Mouse (Mus musculus) telencephalon, adult 2 months (tissue): ENCODE results near the gene Scaf8.

Experiments used
- DNase-seq: peaks from one replicate; pipeline ENCODE4 v3.0.0-alpha.2; 2011; ENCODE audit warnings: low read depth, low spot score

Gene Scaf8

DNA sequence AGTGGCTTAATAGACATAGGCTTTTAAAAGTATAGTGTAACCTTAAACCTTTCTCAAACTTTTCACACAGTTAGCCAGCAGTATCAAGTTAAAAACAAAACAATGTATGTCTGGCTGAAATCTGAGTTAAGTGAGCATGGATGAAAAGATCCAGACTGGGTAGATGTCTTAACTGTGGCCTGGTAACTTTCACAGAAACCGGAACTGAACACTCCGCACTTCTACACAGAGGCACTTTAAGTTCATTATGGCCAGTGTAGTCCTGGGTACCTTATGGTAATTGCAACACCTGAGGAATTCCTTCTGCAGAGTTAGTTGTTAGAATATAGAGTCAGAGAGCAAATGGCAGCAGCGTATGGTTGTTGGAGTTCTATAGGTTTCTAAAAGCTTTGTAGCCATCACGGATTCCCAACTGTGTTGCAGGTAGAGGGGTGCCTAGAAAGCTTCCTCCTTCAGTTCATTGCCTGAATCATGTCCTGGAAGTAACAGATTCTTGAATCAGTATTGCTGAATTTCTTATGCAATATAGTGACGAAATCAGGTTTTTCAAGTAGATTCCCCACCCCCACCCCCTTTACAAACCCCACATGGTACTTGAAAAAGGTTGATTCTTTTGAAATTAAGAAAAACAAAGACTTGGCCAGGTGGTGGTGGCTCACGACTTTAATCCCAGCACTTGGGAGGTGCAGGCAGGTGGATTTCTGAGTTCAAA, 92.9 kb downstream of the Scaf8 start:
- no peak for DNase-seq

DNA sequence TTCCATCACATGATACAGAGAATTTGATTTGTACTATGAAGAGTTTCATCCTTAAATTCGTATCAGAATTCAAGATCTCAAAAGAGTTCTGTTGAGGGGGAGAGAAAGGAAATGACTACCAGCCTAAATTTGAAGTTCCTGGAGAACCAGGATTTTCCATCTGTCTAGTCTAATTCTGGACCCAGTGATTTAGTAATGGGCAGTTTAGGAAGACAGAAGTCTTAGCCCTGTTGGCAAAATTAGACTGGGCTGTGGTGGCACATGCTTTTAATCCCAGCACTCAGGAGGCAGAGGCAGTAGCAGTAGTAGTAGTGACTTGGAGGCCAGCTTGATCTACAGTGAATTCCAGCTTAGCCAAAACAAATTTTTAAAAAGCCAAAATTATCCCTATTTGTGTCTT, 93.7 kb downstream of the Scaf8 start:
- DNase-seq: peak; percentile 49

- DNase-seq: no peak
Observed at GRCm38 (mm10) chr17:3209581-3209980, 94.8 kb downstream of the Scaf8 start.

- no peak for DNase-seq
Observed at GRCm38 (mm10) chr17:3210134-3210533, 95.4 kb downstream of the Scaf8 start.

GRCm38 (mm10) chr17:3212105-3212504, 97.3 kb downstream of the Scaf8 start:
- no peak for DNase-seq

DNA sequence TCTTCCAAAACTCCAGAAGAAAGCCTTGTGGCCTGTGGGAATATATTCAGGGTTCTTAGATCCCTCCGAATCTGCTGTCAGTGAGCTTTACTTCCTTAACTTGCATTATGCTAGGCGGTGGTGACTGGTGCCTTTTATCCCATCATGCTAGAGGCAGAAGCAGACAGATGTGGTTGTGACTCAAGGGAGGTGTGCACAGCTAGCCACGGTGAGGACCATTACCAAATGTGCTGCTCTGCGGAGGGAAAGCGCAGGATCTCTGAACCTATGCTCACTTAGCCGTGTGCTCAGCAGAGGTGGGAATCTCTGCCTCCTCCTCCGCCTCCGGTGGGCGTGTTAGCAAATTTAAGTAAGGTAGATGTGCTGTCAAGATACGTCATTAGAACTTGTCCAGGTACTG, 98.1 kb downstream of the Scaf8 start:
- no peak for DNase-seq

GRCm38 (mm10) chr17:3214852-3215251, 100.1 kb downstream of the Scaf8 start:
- no peak for DNase-seq

- no peak for DNase-seq
Observed at GRCm38 (mm10) chr17:3217023-3217422, 102.3 kb downstream of the Scaf8 start.

GRCm38 (mm10) chr17:3218364-3218763, 103.6 kb downstream of the Scaf8 start:
- DNase-seq: no peak

- peak; percentile 74 for DNase-seq
Observed at GRCm38 (mm10) chr17:3218916-3219315, 104.1 kb downstream of the Scaf8 start.

- no peak for DNase-seq
Observed at GRCm38 (mm10) chr17:3220201-3220600, 105.4 kb downstream of the Scaf8 start.

GRCm38 (mm10) chr17:3223071-3223470, 108.3 kb downstream of the Scaf8 start:
- no peak for DNase-seq

- DNase-seq: no peak
Observed at GRCm38 (mm10) chr17:3223721-3224120, 108.9 kb downstream of the Scaf8 start.

DNA sequence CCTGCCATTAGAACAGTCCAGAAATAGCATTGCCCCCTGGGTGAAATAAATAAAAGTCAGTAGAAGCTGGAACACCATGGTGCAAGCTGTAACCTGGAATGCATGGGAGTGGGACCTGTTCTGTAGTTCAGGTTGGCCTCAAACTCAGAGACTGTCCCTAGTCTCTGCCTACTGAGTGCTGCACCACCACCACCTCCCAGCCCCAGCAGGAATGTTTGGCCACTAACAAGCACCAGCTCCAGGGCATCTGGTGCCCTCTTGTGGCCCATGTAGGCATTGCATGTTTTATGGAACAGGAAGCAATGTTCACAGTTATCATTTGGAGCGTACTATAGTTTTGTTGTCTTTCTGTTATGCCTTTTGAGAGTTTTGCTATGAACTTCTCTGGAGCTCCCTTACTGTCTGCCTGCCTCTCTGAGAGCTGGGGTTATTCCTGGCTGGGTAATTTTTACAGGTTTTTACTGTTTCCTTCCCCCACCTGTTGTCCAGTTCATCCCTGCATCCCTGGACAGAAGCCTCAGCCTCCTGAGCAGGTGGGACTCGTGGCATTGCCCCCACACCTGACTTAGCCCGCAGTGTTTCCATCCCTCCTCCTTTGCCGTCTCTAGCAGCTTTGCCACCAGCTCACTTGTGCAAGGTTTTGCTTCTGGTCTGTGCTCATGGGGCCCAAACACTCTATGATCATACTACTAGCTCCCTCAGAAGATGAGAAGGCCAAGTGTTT, 109.8 kb downstream of the Scaf8 start:
- DNase-seq: no peak

DNA sequence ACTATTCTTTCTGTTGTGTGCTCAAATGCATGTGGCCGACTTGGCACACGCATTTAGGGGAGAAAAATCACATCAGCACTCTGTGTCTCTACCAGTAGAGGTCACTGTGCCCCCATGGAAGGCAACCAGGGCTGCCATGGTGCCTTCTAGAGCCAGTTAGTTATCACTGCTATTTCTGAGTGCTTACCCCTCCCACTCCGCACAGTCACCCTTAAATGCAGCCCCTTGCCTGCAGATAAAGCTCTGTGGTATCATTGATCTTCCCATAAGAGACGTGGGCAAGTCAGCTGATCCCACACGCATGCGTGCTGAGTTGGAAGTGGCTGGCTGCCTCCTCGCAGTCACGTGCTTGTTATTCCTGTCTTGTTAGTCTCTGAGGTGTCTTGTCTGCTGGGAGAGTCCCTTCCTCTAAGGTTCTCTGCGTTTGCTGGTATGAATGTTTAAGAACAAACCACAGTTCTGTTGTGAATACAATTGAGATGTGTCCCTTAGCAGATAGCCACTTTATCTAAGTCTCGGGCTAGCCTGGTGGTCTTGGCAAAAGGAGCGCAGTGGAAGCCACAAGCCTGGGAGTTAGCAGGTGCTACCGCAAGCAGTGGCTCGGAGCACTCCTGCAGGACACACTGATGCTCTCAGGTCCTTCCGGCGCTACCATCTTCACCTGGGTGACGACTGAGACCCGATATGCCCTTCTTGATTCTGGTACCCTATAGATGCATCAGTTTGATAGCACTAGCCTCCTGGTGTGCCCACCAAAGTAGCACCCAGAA, 115.6 kb downstream of the Scaf8 start:
- peak; percentile 64 for DNase-seq

- no peak for DNase-seq
Observed at GRCm38 (mm10) chr17:3232626-3233025, 117.9 kb downstream of the Scaf8 start.

DNA sequence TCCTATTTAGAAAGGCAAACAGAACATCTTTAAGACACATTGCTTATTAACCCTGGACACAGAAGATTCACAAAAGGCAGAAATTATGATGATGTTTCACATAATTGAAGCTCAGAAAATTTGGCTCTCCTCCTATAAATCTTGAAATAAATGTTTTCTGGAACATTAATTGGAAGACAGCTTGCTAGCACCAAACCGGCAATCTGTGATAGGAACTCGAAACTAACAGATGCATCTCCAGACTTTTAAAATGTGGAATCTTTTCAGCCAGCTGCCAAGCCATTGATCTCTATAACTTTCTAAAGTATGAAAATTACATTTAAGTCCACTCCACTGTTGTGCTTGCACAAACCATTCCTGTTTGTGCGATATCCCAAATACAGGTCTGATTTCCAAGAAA, 128.9 kb downstream of the Scaf8 start:
- peak; percentile 50 for DNase-seq

DNA sequence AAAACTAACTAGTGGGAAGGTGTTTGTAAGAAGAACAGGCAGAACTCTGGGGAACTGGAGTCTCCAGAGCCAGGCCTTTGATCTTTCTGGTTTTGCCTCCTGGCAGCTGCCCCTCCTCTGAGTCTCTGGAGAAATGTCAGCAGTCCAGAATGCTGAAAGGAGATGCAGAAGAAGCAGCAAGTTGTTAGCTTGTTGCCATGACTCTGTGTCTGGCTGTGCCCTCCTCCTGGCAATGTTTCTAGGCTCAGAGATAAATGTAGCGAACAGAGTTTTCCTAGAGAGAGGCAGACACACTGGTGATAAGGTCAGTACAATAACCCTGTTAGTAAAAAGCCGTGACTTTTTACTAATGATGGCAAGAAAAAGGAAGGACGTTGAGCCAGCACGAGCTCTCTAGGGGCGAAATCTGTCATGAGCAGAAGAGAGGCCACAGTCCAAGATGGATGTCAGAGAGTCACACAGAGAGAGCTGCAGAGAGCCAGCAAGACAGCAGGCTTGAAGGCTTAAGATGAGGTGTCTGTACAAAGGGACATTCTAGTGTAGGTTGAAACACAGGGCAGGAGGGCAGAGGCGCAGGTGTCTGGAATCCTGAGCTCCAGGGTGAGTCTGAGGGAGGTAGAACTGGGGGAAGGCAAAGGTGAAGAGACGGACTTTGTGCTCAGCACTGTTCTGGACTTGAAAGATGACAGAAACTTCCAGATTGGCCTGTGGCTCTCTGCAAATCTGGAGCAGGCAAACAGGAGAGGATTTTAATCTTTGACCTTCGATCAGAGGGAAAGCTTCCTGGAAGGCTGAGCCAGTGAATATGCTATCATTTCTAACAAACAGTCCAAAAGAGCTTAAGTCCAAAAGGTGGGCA, 130.3 kb downstream of the Scaf8 start:
- DNase-seq: no peak

DNA sequence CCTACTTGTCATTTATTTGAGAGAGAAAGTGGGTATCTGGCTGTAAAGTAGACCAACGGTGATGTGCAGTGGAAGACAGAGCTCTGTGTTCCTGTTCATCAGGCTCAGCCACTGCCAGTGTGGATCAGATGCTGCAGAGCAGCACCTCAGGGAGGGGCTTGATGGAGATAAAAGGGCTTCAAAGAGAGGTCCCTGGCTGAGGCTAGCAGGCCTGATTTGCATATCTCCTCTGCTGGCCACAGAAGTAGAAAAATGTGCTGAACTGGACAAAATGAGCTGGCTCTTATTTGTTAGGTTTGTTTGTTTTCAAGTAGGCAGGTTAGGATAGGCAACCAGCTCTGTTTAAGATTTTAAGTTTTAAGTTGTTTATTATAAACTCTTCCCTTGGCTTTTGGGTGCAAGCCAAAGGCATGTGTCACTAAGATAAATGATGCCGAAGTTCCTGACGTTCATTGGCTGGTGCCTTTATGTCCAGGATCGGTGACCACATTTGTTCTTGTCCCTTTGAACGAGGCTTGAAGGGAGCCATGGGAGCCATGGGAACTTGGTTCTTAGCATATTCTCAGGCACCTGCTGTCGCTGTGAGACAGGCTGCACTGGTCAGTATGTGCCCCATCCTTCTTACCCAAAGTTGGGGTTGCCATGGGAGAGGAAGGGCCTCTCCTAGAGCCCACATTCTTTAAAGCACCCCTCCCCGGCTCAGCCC, 132.0 kb downstream of the Scaf8 start:
- DNase-seq: no peak
